Mouse (Mus musculus) Muller cell, postnatal 12 days (primary cell): ENCODE measurements around the gene Rnf114.

Experiments
- DNase-seq: peaks from one replicate; pipeline ENCODE4 v3.0.0-alpha.2; 2015; ENCODE audit errors: inconsistent ontology term

The Rnf114 gene

GRCm38 (mm10) chr2:167503896-167504349, 11.5 kb downstream of the Rnf114 start:
- peak; percentile 56 for DNase-seq

GRCm38 (mm10) chr2:167505127-167505526, 12.7 kb downstream of the Rnf114 start:
- DNase-seq: peak; percentile 21

- no peak for DNase-seq
Measured at GRCm38 (mm10) chr2:167506546-167507260, 14.3 kb downstream of the Rnf114 start.

- DNase-seq: no peak
Measured at GRCm38 (mm10) chr2:167507719-167508385, 15.4 kb downstream of the Rnf114 start.

- DNase-seq: no peak
Measured at GRCm38 (mm10) chr2:167508569-167508968, 16.1 kb downstream of the Rnf114 start.

- DNase-seq: no peak
Measured at GRCm38 (mm10) chr2:167510485-167510884, 18.0 kb downstream of the Rnf114 start.

GRCm38 (mm10) chr2:167512365-167512764, 19.9 kb downstream of the Rnf114 start:
- DNase-seq: no peak

GRCm38 (mm10) chr2:167512970-167513369, 20.5 kb downstream of the Rnf114 start:
- no peak for DNase-seq

GRCm38 (mm10) chr2:167514641-167515040, 22.2 kb downstream of the Rnf114 start:
- DNase-seq: no peak

- no peak for DNase-seq
Measured at GRCm38 (mm10) chr2:167515688-167516087, 23.2 kb downstream of the Rnf114 start.

- DNase-seq: no peak
Measured at GRCm38 (mm10) chr2:167519606-167520252, 27.3 kb downstream of the Rnf114 start.

- no peak for DNase-seq
Measured at GRCm38 (mm10) chr2:167528278-167528677, 35.8 kb downstream of the Rnf114 start.

GRCm38 (mm10) chr2:167529935-167530513, 37.6 kb downstream of the Rnf114 start:
- no peak for DNase-seq

- DNase-seq: no peak
Measured at GRCm38 (mm10) chr2:167530536-167530935, 38.1 kb downstream of the Rnf114 start.

GRCm38 (mm10) chr2:167532131-167532530, 39.7 kb downstream of the Rnf114 start:
- peak; percentile 31 for DNase-seq

- no peak for DNase-seq
Measured at GRCm38 (mm10) chr2:167533880-167534279, 41.4 kb downstream of the Rnf114 start.

GRCm38 (mm10) chr2:167536320-167536945, 44.0 kb downstream of the Rnf114 start:
- DNase-seq: no peak

GRCm38 (mm10) chr2:167537476-167538297, 45.2 kb downstream of the Rnf114 start, which contains the start of gene Snai1:
Gene Snai1, plus strand, starts transcription at chr2:167538195.
- DNase-seq: peak; percentile 97

GRCm38 (mm10) chr2:167538671-167539306, 46.3 kb downstream of the Rnf114 start:
- DNase-seq: peak; percentile 16
